Mouse (Mus musculus) gastrocnemius, postnatal 14 days (tissue): ENCODE data around the gene Tmem220. TPM values are rescaled to one million over a fixed set of nuclear protein-coding genes. Genes with fewer than 3 reads are reported as not detected.

ENCODE experiments used
- DNase-seq: peaks from one replicate; pipeline ENCODE4 v3.0.0; 2021; ENCODE audit warnings: mixed read lengths
- intact Hi-C: fragments of 180-260 bp; cut with DNase I; formaldehyde crosslinking; loops from one replicate; pipeline ENCODE4 v1.15.1; 2025; ENCODE audit warnings: low total_unique reads
- long read RNA-seq, 2 experiments: library from polyadenylated mRNA; stranded (forward); transcript quantifications; one replicate each; pipeline ENCODE4 v2.0.0; 2021
- total RNA-seq, 2 experiments: library from RNA; stranded (reverse); gene quantifications; 2 replicates each; pipeline ENCODE4 v1.2.3; 2021

Gene Tmem220
- total RNA-seq, result 1 to 10 TPM; 1.0 TPM
- long read RNA-seq, experiment 1, result 0 reads
- long read RNA-seq, experiment 2, partial matches to known transcripts, result 0 of 2 reads
- long read RNA-seq, experiment 2, other reads (novel, unspliced or antisense), result 0 of 2 reads

GRCm38 (mm10) chr11:67024867-67025477, at the start of gene Tmem220:
Gene Tmem220, plus strand, starts transcription at chr11:67025154.
- peak; percentile 97 for DNase-seq
- intact Hi-C loops, result loop anchor here (5.0 kb wide), 1 partner anchor 118 kb away; no protein-coding TSS in a partner anchor

GRCm38 (mm10) chr11:66975606-66976330, 49.2 kb upstream of the Tmem220 start:
- DNase-seq, result no peak
- intact Hi-C loops, result no loop called here

- DNase-seq, result no peak
- intact Hi-C loops, result loop anchor here (2.0 kb wide), 1 partner anchor 75 kb away; no protein-coding TSS in a partner anchor
Observed at GRCm38 (mm10) chr11:66981336-66982115, 43.4 kb upstream of the Tmem220 start.

GRCm38 (mm10) chr11:66982794-66983193, 42.2 kb upstream of the Tmem220 start:
- intact Hi-C loops, result loop anchor here (2.0 kb wide), 1 partner anchor 76 kb away; no protein-coding TSS in a partner anchor
- peak; percentile 64 for DNase-seq

GRCm38 (mm10) chr11:66983422-66984164, 41.4 kb upstream of the Tmem220 start:
- no peak for DNase-seq
- intact Hi-C loops, result loop anchor here (2.0 kb wide), 1 partner anchor 77 kb away; no protein-coding TSS in a partner anchor

GRCm38 (mm10) chr11:66984165-66985135, 40.5 kb upstream of the Tmem220 start:
- DNase-seq, result peak; percentile 57
- intact Hi-C loops, result no loop called here

- no peak for DNase-seq
- intact Hi-C loops, result no loop called here
Observed at GRCm38 (mm10) chr11:66985136-66985702, 39.7 kb upstream of the Tmem220 start.

GRCm38 (mm10) chr11:66992150-66992549, 32.8 kb upstream of the Tmem220 start:
- DNase-seq, result no peak
- intact Hi-C loops, result no loop called here

GRCm38 (mm10) chr11:66993674-66994073, 31.3 kb upstream of the Tmem220 start:
- no peak for DNase-seq
- intact Hi-C loops, result no loop called here

GRCm38 (mm10) chr11:66996446-66996845, 28.5 kb upstream of the Tmem220 start:
- intact Hi-C loops, result no loop called here
- DNase-seq, result no peak

GRCm38 (mm10) chr11:66998467-66999403, 26.2 kb upstream of the Tmem220 start:
- DNase-seq, result no peak
- intact Hi-C loops, result no loop called here

GRCm38 (mm10) chr11:67000671-67001070, 24.3 kb upstream of the Tmem220 start:
- no peak for DNase-seq
- intact Hi-C loops, result no loop called here

GRCm38 (mm10) chr11:67001717-67002116, 23.2 kb upstream of the Tmem220 start:
- intact Hi-C loops, result no loop called here
- no peak for DNase-seq

- intact Hi-C loops, result no loop called here
- DNase-seq, result no peak
Observed at GRCm38 (mm10) chr11:67002911-67003310, 22.0 kb upstream of the Tmem220 start.

- intact Hi-C loops, result no loop called here
- no peak for DNase-seq
Observed at GRCm38 (mm10) chr11:67007961-67008360, 17.0 kb upstream of the Tmem220 start.

- no peak for DNase-seq
- intact Hi-C loops, result no loop called here
Observed at GRCm38 (mm10) chr11:67008528-67008927, 16.4 kb upstream of the Tmem220 start.

- DNase-seq, result no peak
- intact Hi-C loops, result no loop called here
Observed at GRCm38 (mm10) chr11:67010430-67010829, 14.5 kb upstream of the Tmem220 start.
